Mouse (Mus musculus) bone marrow, adult 2 months (tissue): ENCODE measurements at regions not wholly inside any gene's neighbourhood (a gene's known extent, or its start where the extent isn't known, plus 50 kb on each side); places are given as distances from the start of the nearest gene placed in this dataset.

Source experiments
- CTCF ChIP-seq: fragments of 200-500 bp; IDR thresholded peaks from 2 replicates; pipeline ENCODE4 v1.5.1; 2011; ENCODE audit warnings: low read length, control low read depth; ENCODE audit not compliant: control insufficient read depth, insufficient read depth
- POLR2A ChIP-seq: fragments of 200-500 bp; IDR thresholded peaks from 2 replicates; pipeline ENCODE4 v1.6.1; 2011; ENCODE audit warnings: low read depth, mild to moderate bottlenecking, control low read depth, low read length, borderline replicate concordance; ENCODE audit not compliant: control insufficient read depth

DNA sequence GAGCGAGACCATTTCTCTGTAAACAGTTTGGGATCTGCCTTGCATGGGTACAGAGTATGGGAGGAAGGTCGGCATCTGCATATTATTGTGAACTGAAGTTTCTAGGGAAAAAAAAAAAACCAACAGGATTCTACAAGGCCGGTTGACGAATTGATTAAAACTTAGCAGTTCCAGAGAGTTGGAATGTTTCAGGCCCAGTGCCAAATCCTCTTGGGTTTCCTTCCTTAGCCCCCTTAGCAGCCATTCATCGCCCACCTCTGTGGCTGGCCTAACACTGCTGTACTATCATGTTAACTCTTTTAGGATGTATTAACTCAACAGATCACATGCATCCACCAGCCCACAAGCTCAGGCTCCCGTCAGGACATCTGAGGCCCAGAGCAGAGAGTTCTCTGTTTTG lies 107.9 kb downstream of the Cartpt start:
- no peak for TF ChIP-seq CTCF
- TF ChIP-seq POLR2A: no peak
